Mouse (Mus musculus): ENCODE measurements at regions not wholly inside any gene's neighbourhood (a gene's known extent, or its start where the extent isn't known, plus 50 kb on each side); places are given as distances from the start of the nearest gene placed in this dataset.

DNA sequence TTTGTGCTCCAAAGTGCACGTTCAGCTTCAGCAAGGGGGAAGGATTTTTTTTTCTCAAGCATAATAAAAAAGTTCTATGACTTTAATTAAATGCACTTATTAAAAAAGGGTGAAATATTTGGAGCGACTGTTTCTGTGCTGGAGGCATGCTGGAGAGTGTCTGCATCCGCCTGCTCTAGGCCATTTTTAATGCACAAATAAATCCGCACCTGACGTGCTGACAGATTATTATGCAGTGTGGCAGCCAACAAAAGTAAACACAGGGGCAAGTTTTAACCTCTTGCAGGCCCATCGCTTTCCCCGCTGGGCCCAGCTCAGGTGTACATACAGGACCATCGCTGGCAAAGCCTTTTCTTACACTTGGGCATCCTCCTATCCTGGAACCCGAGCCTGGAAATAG lies 340.1 kb downstream of the Sox9 start:
- ATAC-seq (ENCODE audit: insufficient read depth, low FRiP score, low TSS enrichment) (no peak), DNase-seq (ENCODE audit: low spot score) (no peak)
- Histone ChIP-seq H3K4me2 (ENCODE audit: low read depth) (no peak overlapping the region), H3K9ac (ENCODE audit: low read length) (no peak overlapping the region), H3K4me3 (ENCODE audit: low read depth, low read length) (no peak overlapping the region), H3K9me3 (ENCODE audit: control insufficient read depth, low read length) (no peaks in the 10 kb centered on the region), H3K27me3 (ENCODE audit: control insufficient read depth, insufficient read depth, low read length) (no peaks in the 10 kb centered on the region), H3K4me1 (ENCODE audit: control insufficient read depth, insufficient read depth, low read length) (peaks cover 9% of the 10 kb centered on the region), H3K27ac (ENCODE audit: low read depth, low read length) (no peak overlapping the region), H3K36me3 (ENCODE audit: control insufficient read depth, insufficient read depth, low read length) (no peaks in the 10 kb centered on the region)
- WGBS = 79% methylated on average over 9 of the region's 9 CpGs

DNA sequence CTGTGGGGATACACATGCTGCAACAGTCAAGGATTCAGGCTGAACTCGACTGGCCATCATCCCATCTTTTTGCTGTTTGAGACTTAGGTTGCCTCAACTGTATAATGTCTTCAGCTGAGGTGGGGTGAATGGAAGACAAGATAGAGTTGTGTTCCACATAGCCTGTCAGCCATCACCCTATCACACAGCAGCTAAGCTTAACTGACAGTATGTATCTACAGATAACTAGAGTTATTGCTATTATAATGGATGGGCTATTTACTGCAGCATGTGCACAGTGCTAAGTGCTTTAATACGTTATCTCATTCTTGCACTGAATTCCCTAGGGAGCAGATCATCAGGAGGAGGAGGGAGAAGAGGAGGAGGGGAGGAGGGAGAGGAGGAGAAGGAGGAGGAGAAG lies 340.9 kb downstream of the Sox9 start:
- H3K27ac ChIP-seq (ENCODE audit: low read depth, low read length) = no peak overlapping the region
- H3K4me2 ChIP-seq (ENCODE audit: low read depth) = no peak overlapping the region
- H3K27me3 ChIP-seq (ENCODE audit: control insufficient read depth, insufficient read depth, low read length) = no peaks in the 10 kb centered on the region
- H3K4me1 ChIP-seq (ENCODE audit: control insufficient read depth, insufficient read depth, low read length) = peaks cover 9% of the 10 kb centered on the region
- no peaks in the 10 kb centered on the region for H3K36me3 ChIP-seq (ENCODE audit: control insufficient read depth, insufficient read depth, low read length)
- WGBS = 66% methylated on average over 2 of the region's 2 CpGs
- H3K9me3 ChIP-seq (ENCODE audit: control insufficient read depth, low read length) = no peaks in the 10 kb centered on the region
- no peak for DNase-seq (ENCODE audit: low spot score)
- no peak for ATAC-seq (ENCODE audit: insufficient read depth, low FRiP score, low TSS enrichment)
- H3K4me3 ChIP-seq (ENCODE audit: low read depth, low read length) = no peak overlapping the region
- H3K9ac ChIP-seq (ENCODE audit: low read length) = no peak overlapping the region

DNA sequence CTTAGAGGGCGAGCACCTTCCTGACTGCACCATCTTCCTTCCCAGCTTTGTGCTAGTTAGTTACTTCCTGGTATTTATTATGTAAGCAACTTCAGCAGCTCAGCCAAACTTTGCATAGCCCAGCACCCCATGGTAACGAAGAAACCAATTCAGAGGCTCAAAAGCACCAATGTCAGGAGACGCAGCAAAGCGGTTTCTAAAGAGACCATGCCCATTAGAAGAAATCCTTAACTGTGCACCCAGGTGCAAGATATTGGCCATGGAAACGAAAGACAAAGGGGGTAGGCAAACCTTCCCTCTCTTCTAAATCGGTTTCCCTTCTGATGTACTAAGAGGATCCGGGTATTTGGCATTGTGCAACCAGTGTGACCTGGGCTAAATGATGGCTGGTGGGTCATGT lies 343.8 kb downstream of the Sox9 start:
- Histone ChIP-seq H3K4me2 (ENCODE audit: low read depth) (no peak overlapping the region), H3K4me1 (ENCODE audit: control insufficient read depth, insufficient read depth, low read length) (peaks cover 9% of the 10 kb centered on the region), H3K9me3 (ENCODE audit: control insufficient read depth, low read length) (no peaks in the 10 kb centered on the region), H3K36me3 (ENCODE audit: control insufficient read depth, insufficient read depth, low read length) (no peaks in the 10 kb centered on the region), H3K9ac (ENCODE audit: low read length) (no peak overlapping the region), H3K4me3 (ENCODE audit: low read depth, low read length) (no peak overlapping the region), H3K27ac (ENCODE audit: low read depth, low read length) (no peak overlapping the region), H3K27me3 (ENCODE audit: control insufficient read depth, insufficient read depth, low read length) (no peaks in the 10 kb centered on the region)
- WGBS = 76% methylated on average over 7 of the region's 7 CpGs
- no peak for DNase-seq (ENCODE audit: low spot score)
- ATAC-seq (ENCODE audit: insufficient read depth, low FRiP score, low TSS enrichment) = no peak

GRCm38 (mm10) chr11:113129192-113129591 lies 347.2 kb downstream of the Sox9 start:
- no peak overlapping the region for H3K4me2 ChIP-seq (ENCODE audit: low read depth)
- no peaks in the 10 kb centered on the region for H3K36me3 ChIP-seq (ENCODE audit: control insufficient read depth, insufficient read depth, low read length)
- no peak for ATAC-seq (ENCODE audit: insufficient read depth, low FRiP score, low TSS enrichment)
- H3K9ac ChIP-seq (ENCODE audit: low read length) = no peak overlapping the region
- no peaks in the 10 kb centered on the region for H3K27me3 ChIP-seq (ENCODE audit: control insufficient read depth, insufficient read depth, low read length)
- no peaks in the 10 kb centered on the region for H3K4me1 ChIP-seq (ENCODE audit: control insufficient read depth, insufficient read depth, low read length)
- H3K27ac ChIP-seq (ENCODE audit: low read depth, low read length) = no peak overlapping the region
- no peaks in the 10 kb centered on the region for H3K9me3 ChIP-seq (ENCODE audit: control insufficient read depth, low read length)
- DNase-seq (ENCODE audit: low spot score) = no peak
- WGBS = 92% methylated on average over 5 of the region's 5 CpGs
- H3K4me3 ChIP-seq (ENCODE audit: low read depth, low read length) = no peak overlapping the region

- H3K27me3 ChIP-seq (ENCODE audit: control insufficient read depth, insufficient read depth, low read length) = no peaks in the 10 kb centered on the region
- WGBS = 94% methylated on average over 7 of the region's 7 CpGs
- no peaks in the 10 kb centered on the region for H3K4me1 ChIP-seq (ENCODE audit: control insufficient read depth, insufficient read depth, low read length)
- no peak overlapping the region for H3K4me3 ChIP-seq (ENCODE audit: low read depth, low read length)
- H3K36me3 ChIP-seq (ENCODE audit: control insufficient read depth, insufficient read depth, low read length) = no peaks in the 10 kb centered on the region
- no peak for DNase-seq (ENCODE audit: low spot score)
- no peaks in the 10 kb centered on the region for H3K9me3 ChIP-seq (ENCODE audit: control insufficient read depth, low read length)
- no peak for ATAC-seq (ENCODE audit: insufficient read depth, low FRiP score, low TSS enrichment)
- H3K4me2 ChIP-seq (ENCODE audit: low read depth) = no peak overlapping the region
- H3K27ac ChIP-seq (ENCODE audit: low read depth, low read length) = no peak overlapping the region
- H3K9ac ChIP-seq (ENCODE audit: low read length) = no peak overlapping the region
Measured at GRCm38 (mm10) chr11:113129975-113130374, 348.0 kb downstream of the Sox9 start.

- Histone ChIP-seq H3K4me2 (ENCODE audit: low read depth) (no peak overlapping the region), H3K27me3 (ENCODE audit: control insufficient read depth, insufficient read depth, low read length) (no peaks in the 10 kb centered on the region), H3K27ac (ENCODE audit: low read depth, low read length) (no peak overlapping the region), H3K4me1 (ENCODE audit: control insufficient read depth, insufficient read depth, low read length) (0 out of 2 replicates have a peak, but pooled peaks cover 3% of the 10 kb centered on the region), H3K9ac (ENCODE audit: low read length) (no peak overlapping the region), H3K9me3 (ENCODE audit: control insufficient read depth, low read length) (no peaks in the 10 kb centered on the region), H3K4me3 (ENCODE audit: low read depth, low read length) (no peak overlapping the region), H3K36me3 (ENCODE audit: control insufficient read depth, insufficient read depth, low read length) (no peaks in the 10 kb centered on the region; the same call in 1 of the 2 replicates)
- ATAC-seq (ENCODE audit: insufficient read depth, low FRiP score, low TSS enrichment) (no peak), DNase-seq (ENCODE audit: low spot score) (no peak)
- WGBS = 77% methylated on average over 23 of the region's 23 CpGs
Measured at GRCm38 (mm10) chr11:113132078-113133064, 350.3 kb downstream of the Sox9 start.

- Histone ChIP-seq H3K27ac (ENCODE audit: low read depth, low read length) (no peak overlapping the region), H3K4me2 (ENCODE audit: low read depth) (no peak overlapping the region), H3K4me1 (ENCODE audit: control insufficient read depth, insufficient read depth, low read length) (0 out of 2 replicates have a peak, but pooled peaks cover 3% of the 10 kb centered on the region), H3K9ac (ENCODE audit: low read length) (no peak overlapping the region), H3K9me3 (ENCODE audit: control insufficient read depth, low read length) (no peaks in the 10 kb centered on the region), H3K27me3 (ENCODE audit: control insufficient read depth, insufficient read depth, low read length) (no peaks in the 10 kb centered on the region), H3K36me3 (ENCODE audit: control insufficient read depth, insufficient read depth, low read length) (no peaks in the 10 kb centered on the region; the same call in 1 of the 2 replicates), H3K4me3 (ENCODE audit: low read depth, low read length) (no peak overlapping the region)
- ATAC-seq (ENCODE audit: insufficient read depth, low FRiP score, low TSS enrichment) = no peak
- 90% methylated on average over 4 of the region's 4 CpGs for WGBS
- no peak for DNase-seq (ENCODE audit: low spot score)
Measured at GRCm38 (mm10) chr11:113133407-113133806, 351.4 kb downstream of the Sox9 start.

GRCm38 (mm10) chr11:113135261-113135660 lies 353.2 kb downstream of the Sox9 start:
- Histone ChIP-seq H3K27ac (ENCODE audit: low read depth, low read length) (no peak overlapping the region), H3K4me3 (ENCODE audit: low read depth, low read length) (no peak overlapping the region), H3K9ac (ENCODE audit: low read length) (no peak overlapping the region), H3K4me1 (ENCODE audit: control insufficient read depth, insufficient read depth, low read length) (0 out of 2 replicates have a peak, but pooled peaks cover 3% of the 10 kb centered on the region), H3K4me2 (ENCODE audit: low read depth) (no peak overlapping the region), H3K36me3 (ENCODE audit: control insufficient read depth, insufficient read depth, low read length) (no peaks in the 10 kb centered on the region; the same call in 1 of the 2 replicates), H3K27me3 (ENCODE audit: control insufficient read depth, insufficient read depth, low read length) (no peaks in the 10 kb centered on the region), H3K9me3 (ENCODE audit: control insufficient read depth, low read length) (no peaks in the 10 kb centered on the region)
- 54% methylated on average over 5 of the region's 5 CpGs for WGBS
- ATAC-seq (ENCODE audit: insufficient read depth, low FRiP score, low TSS enrichment) (peak; percentile 31; the same call in 1 of the 2 replicates), DNase-seq (ENCODE audit: low spot score) (no peak)

DNA sequence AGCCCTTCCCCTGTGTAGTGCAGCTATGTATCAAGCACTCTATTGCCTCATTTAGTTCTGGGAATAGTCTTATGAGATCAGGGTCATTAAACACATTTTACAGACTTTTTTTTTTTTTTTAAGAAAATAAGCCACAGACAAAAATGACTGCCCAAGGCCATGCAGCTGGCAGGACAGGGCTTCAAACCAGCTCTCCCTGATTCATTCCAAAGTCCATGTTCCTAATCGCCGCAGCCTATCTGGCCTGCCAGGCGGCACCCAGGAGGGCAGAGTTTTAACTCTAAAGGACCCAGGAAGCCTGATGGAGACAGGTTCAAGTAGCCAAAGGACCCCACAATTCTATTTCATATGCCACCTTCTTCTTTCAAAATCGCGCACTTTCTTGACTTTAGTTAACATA lies 356.4 kb downstream of the Sox9 start:
- Histone ChIP-seq H3K36me3 (ENCODE audit: control insufficient read depth, insufficient read depth, low read length) (no peaks in the 10 kb centered on the region; the same call in 1 of the 2 replicates), H3K27ac (ENCODE audit: low read depth, low read length) (no peak overlapping the region), H3K9me3 (ENCODE audit: control insufficient read depth, low read length) (no peaks in the 10 kb centered on the region), H3K4me1 (ENCODE audit: control insufficient read depth, insufficient read depth, low read length) (peaks cover 7% of the 10 kb centered on the region), H3K4me2 (ENCODE audit: low read depth) (no peak overlapping the region), H3K27me3 (ENCODE audit: control insufficient read depth, insufficient read depth, low read length) (no peaks in the 10 kb centered on the region), H3K9ac (ENCODE audit: low read length) (no peak overlapping the region), H3K4me3 (ENCODE audit: low read depth, low read length) (no peak overlapping the region)
- DNase-seq (ENCODE audit: low spot score) = no peak
- ATAC-seq (ENCODE audit: insufficient read depth, low FRiP score, low TSS enrichment) = no peak
- WGBS = 86% methylated on average over 5 of the region's 5 CpGs
